Mouse (Mus musculus) adrenal gland, postnatal 25 days (tissue): ENCODE results near the gene Npc1l1. TPM values are rescaled to one million over a fixed set of nuclear protein-coding genes. Genes with fewer than 3 reads are reported as not detected.

Experiments used
- DNase-seq: peaks from one replicate; pipeline ENCODE4 v3.0.0; 2021; ENCODE audit warnings: mixed read lengths
- total RNA-seq: library from RNA; stranded (reverse); gene quantifications from 2 replicates; pipeline ENCODE4 v1.2.3, GENCODE M21; 2021

Npc1l1 gene
- total RNA-seq, 1 experiment from 2014 or later, result not detected

DNA sequence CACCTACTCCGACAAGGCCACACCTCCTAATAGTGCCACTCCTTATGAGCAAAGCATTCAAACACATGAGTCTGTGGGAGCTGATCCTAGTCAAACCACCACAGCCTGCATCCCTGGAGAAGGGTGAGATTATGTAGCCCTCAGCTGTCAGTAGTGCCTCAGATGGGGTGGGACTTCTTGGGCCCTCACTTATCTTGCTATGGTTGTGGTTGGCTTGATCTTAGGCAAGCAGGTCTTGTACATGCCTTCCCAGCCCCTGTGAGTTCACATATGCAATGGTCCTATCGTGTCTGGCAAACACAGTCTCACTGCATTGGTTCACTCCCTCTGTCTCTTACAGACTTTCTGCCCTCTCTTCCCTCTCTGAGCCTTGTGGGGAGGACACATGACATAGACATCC is 22.9 kb downstream of the Npc1l1 start:
- DNase-seq, result no peak

DNA sequence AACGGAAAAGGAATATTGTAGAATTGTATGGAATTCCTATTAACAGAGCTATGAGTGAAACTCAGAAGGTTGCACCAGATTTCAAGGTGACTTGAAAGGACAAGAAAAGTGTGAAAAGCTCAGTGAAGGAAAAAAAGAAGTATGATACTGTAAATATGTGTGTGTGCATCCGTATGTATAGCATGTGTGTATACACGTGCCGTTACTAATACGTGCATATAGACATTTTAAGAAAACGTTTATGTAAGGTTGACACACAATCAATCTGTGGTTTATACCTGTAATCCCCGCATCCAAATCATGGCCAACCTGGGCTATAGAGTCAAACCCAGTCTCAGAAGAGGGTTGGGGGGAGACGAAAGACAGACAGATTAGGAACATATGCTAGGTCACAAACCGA is 29.4 kb downstream of the Npc1l1 start:
- no peak for DNase-seq

DNA sequence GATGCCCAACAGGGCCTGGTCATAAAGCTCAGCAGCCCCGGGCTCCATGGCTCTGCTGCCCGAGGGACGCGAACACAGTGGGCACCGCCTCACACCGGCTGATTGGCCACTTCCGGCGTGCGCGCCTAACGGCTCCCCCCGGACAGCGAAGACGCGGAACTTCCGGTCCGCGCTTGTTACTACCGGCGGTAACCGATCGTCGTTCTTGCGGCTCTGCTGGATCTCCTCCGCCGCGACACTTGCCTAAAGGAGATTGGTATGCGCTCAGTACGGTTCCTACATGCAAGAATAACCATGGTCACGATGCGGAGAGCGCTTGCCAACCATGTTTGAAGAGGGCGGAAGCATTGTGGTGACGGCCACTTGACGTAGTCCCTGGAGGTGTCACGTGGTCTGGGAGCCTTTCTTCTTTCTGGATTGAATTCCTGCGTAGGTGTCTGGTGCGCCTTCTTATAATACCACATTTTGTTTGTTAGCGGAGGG is 29.8 kb downstream of the Npc1l1 start, which contains the start of gene Nudcd3:
Gene Nudcd3, minus strand, starts transcription at position 329 of the 483 bp plus-strand sequence.
- peak; percentile 86 for DNase-seq

DNA sequence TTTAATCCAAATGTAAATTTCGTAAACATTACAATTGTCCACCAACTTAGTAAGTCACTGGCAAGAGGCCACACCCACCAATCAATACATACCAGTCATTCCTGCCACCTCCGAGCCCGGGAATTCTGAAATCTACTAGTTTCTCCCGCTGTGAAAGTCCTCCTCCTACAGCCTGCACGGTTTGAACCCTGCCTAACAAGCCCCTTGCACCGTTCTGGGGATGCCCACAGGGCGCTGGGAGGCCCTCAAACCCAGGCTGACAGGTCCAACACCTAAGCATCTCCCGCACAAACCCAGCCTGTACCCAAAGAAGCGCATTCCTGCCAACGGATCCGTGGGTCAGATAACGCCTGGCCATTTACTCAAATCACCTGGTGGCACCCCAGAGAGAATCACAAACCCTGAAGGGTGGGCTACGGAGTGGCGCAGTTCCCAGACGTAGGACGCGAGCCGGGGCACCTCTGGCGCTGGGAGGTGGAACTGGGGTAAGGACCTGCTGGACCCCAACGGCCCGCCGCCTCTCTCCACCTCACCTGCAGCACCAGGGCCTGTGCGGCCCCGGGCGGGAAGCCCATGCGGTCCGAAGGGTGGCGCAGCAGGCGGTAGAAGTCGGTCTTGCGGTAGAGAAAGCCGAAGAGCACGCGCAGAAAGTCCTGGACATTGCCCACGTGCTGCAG is 30.4 kb downstream of the Npc1l1 start, which contains the start of gene A730071L15Rik:
Gene A730071L15Rik, plus strand, starts transcription at position 620 of the 677 bp plus-strand sequence.
- no peak for DNase-seq

DNA sequence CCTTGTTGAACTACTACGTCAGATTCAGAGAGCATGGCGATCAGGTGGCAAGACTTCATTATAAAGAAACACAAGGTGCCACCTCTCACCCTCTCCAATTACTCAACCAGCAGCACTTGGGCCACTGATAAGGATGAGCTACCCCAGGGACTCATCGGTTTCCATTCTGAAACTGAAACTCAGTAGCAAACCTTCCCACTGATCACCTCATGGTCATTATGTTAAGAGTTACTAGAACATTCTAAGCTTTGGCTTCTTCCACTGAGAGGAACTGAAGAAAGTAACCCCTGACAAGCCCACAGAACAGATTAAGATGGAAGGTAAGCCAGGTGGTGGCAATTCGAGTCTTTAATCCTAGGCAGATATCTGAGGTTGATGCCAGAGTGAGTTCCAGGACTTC is 31.5 kb downstream of the Npc1l1 start:
- DNase-seq, result no peak

DNA sequence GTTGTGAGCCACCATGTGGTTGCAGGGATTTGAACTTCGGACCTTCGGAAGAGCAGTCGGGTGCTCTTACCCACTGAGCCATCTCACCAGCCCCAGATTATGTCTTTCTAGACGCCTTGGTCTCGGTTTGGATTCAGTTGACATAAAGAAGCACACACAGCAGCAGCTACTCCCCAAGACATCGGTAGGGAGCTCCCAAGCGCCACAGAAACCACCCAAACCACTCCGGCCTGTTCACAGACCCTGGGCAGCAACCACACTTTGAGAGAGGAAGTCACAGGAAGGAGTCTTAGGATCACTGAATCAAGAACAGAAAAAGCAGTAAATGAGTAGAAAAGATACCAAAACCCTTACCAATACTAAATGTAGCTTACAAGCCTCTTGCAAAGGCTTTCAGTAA is 33.2 kb downstream of the Npc1l1 start:
- DNase-seq, result no peak

DNA sequence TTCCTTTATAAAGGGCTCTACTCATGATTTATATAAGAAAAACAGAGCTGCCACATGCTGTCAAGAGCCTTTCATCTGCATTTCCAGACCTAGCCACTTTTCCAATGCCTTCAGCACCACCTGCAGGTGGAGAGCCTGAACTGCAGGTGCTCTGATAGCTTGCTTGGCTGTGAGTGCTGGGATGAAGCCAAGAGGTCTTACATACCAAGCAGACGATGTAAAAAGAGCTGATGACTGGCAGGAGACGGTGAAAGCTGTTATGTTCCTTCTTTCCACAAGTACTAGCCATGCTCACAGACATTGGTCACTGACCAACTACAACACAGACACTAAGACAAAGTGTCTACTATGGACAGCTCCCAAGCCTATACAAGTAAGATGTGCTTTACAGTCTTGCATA is 42.1 kb downstream of the Npc1l1 start:
- peak; percentile 82 for DNase-seq

DNA sequence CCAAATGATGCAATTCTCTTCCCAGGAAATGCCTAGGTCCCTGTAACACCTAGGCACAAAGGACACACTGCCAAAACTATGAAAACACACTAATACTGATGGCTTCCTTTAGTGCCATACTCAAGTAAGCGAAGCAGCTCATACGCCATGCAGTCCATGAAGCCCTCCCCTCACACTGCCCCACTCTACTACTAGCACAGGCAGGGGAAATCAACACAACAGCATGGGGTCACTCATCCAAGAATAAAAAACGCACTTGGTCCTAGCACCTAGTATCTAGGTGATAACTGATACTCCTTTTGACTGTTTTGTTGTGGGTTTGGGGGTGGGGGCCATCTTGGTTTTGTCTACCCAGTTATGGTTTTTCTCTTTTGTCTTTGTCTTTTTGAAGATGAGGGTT is 42.5 kb downstream of the Npc1l1 start:
- no peak for DNase-seq

DNA sequence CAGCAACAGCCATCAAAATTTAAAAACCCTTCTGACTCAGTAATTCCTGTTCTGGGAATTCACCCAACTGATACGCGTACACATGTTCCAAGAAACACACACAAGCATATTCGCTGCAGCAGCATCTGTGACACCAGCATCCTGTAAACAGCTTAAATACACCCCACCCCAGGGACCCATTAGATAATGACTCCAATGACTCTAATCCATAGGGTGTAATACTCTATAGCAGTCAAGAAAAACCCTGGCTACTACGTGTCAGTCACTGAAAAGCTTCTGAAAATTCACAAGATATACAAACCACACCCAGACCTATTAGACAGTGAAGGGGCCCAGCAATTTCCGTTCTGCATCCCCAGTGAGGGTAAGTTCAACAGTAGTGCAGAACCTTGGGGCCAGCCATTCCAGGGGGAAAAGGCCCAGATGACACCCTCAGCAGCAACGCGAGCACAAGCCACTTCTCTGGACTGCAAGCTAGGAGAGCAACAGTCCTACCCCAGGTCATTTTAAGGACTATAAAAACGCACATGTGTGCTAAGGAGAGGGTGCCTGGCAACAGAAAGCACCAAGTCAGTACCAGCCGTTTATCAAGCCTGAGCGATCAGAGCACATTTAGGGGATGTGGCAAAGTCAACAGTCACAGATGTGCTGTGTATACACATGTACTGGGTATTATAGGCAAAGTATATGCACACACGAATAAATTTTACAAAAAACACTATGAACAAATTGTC is 45.6 kb downstream of the Npc1l1 start:
- no peak for DNase-seq

DNA sequence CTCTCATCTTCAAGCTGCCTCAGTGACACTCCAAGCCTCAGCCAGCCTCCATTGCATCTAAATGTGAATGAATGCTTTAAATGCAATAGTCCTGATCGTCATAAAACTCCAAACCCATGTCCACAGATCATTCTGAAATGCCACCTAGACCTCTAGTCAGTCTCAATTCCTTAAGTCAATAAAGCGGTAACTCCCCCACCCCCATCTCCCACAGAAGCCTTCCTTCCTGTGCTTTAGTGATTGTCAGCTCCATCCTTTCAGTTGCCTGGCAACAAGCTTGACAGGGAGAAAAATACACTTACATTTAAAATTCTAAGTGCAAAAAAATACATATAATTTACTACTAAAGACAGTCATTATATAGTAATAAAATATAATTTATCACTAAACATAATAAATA is 46.7 kb downstream of the Npc1l1 start:
- DNase-seq, result no peak

DNA sequence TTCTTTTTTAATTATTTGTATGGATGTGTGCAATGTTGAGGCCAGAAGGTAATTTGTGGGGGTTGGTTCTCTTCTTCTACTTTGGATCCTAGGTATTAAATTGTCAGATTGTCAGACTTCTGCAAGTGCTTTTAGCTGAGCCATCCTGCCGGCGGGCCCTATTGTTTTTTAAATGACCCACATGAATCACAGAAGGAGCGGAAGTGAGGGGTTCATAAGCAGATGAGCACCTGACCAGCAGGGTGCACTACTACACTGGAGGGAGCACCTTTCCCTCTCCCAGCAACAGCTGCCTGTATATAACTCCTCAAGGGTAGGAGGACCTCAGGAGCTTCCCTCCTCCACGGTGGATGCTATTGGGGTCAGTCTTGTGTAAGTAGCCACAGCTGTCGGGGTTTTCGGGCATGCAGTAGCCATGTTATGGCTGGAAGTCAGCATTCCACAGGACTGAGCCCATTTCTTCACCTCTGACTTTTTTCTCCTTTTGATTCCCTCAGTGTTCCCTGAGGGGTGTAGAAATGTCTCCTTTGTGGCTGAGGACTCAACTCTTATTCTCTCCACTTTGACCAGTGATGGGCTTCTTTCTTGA is 49.0 kb downstream of the Npc1l1 start:
- DNase-seq, result no peak

DNA sequence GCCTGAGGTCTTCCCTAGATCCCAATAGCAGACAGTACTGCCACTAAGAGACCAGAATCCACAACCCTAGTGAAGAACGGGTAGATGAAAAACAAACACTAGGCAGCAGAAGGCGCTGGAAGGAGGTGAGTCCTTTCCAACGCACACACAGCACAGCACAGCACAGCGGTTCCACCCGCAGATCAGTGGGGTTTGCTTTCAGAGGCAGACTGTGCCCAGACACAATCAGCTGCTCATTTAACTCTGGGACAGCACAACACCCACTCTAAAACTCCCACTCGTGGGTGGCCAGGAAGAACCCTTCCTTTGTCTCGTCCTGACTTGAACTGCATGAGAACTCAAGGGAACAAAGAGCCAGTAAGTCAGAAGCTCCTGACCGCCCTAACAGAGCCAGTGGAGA is 50.7 kb downstream of the Npc1l1 start:
- DNase-seq, result no peak

DNA sequence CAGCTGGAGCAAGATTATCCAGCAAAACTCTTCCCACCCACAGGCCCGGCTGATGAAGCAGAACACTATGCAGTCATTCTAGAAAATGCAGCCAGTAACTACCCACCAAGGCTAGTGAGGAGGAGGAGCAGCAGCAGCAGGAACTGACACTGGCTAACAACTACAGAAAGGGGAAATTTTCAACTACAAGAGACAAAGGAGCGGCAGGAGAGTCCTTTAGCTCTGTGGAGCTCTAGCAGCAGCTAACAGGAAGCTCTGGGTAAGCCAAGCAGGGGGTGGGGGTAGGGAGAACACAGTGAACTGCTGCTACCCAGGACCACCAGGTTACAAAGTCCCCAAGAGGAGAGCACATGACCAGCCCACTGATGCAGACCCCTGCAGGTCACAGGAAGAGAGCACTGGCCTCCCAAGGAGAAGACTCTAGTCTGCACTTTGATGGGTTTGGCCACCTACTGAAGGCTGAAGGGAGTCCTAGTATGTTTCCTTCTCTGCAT is 51.2 kb downstream of the Npc1l1 start:
- no peak for DNase-seq

DNA sequence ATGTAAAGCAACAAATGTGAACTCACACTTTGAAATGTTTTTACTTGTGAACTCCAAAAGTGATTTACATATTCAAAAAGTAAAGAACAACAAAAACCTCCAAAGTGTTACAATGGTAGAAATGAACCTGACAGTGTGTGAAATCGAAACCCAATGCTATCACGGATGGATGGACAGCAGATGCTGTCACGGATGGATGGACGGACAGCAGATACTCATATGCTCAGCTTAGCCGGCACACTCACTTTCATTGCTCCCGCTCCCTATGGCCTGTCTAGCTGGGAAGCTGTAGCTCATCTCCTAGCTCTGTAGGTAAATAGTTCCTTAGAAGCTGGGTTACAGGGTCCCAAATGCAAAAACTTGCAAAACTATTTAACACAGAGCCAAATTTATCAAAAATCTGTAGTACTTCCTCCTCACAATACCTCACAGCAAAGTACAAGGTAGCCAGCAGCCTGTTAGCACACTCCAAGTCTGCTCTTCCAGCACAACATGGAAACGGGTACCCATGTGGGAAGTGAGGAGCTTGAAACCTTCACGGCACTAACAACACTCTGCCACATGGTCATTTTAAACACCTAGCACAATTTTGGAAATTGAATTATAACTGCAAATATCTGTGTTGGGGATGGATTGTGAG is 52.0 kb downstream of the Npc1l1 start:
- no peak for DNase-seq

DNA sequence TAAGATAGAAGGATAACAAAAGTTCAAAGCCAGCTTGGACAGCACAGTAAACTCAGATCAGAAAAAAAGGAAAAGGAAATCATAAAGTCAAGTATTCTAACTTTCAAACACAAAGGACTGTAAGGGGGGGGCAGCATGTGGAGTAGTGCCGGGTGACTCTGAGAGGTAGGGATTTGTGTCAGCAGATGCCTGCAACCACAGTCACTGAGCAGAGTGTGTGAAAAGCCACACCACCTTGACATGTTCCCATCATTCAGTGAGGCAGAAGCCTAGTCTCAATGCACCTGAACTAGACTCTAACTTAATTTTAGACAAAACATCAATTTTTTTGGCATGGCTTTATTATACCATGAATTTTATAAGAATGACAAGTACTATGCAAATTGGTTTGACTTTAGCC is 54.4 kb downstream of the Npc1l1 start:
- no peak for DNase-seq

DNA sequence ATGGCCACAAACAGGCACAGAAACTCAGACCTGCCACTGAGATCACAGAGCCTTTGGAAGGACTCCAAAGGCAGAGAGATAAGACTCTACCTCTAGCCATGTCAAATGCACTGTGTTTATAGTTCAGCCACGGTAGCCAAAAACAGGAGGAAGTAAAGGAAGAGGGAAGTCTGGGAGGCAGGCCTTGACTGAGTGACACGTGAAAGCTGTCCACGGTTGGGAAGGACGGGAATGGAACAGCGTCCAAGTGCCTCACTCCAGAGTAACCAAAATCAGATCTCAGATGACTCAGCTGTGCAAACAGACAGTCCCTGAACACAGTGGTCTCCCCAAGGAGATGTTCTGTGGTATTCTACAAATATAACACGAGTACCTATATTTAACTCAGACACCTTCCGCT is 55.2 kb downstream of the Npc1l1 start:
- peak; percentile 29 for DNase-seq

DNA sequence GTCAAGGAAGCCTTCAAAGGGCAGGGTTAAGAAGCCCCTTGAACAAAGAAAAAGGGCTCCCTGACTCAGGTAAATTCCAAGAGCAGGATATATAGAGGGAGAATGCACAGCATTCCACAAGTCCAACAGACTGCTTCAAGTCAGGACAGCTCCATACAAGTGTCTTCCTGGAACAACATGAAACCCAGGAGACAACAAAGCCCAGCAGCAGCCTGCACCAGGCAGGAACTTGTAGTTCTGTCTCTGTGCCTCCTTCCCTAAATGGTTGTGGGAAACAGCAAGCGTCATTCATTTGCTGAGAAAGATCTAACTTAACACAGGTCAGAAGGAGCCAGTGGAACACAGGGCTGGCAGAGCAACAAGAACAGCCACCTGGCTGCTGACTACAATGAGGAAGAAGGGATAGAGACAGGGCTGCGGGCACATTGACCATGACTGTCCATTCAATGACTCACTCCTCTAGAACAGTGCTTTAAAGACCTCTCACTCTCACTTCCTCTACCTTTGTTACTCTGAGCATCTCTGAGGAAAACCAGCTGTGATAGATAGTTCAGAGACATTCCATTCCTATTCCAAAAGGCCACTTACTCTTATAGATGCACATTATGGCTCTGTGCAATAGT is 60.8 kb downstream of the Npc1l1 start:
- no peak for DNase-seq

DNA sequence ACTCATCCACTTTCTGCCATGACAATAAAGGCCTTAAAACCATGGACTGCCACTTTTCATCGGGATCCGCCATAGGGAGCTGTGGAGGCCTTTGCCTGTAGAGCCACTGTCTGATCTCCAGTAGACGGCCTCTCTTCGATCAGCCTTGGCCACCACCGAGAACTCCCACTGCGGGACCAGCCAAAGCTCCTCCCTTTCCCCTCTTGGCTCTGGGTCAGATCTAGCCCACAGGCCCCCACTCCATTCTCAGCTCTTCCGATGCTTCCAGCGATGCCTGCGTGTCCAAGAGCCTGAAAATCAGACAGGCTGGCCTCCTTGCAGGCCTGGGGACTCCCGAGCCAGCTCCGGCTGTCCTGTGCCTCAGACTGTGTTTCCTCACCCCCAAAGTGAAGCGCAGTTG is 63.6 kb downstream of the Npc1l1 start:
- no peak for DNase-seq

DNA sequence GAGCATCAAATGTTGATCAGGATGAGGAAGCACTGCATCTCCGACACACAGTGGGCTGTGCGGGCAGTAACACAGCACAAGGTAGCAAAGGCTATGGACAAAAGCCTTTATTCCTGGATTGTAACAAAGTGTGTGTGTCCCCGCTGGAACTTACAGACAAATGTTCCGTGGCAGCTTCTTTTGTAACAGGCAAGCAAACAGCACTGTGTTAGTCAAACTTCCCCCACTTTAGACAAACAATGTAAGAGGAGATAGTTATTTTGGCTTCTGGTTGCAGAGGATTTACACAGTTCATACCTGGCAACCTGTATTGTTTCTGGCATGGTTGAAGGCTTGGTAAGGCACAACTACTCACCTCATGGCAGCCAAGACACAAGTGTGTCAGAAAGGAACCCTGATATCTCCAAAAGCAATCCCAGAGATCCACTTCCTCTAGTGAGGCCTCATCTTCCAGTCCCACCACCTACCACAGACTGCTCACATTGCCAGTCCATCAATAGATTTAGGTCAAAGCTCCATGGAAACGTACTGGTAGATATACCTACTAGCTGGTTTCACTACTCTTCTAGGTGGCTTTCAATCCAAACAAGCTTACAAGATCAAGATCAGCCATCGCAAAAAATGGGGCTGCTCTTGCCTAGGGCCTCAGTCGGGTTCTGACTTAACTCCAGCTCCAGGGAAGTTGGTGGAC is 64.4 kb downstream of the Npc1l1 start:
- DNase-seq, result no peak

DNA sequence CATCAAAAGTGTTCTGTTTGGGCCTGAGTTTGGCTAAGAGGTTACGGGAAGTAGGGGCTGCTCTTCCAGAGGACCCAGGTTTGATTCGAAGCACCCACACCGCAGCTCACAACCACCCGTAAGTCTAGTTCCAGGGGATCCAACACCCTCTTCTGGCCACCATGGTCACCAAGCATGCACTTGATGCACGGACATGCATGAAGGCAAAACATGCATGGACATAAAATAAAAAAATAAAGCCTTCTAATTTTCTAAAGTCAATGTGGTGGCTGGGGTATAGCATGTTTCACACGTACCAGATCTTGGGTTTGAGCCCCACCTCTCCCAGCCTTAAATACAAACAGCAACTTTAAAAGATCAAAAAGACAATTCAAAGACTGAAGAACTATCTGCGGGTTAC is 65.2 kb downstream of the Npc1l1 start:
- DNase-seq, result no peak

DNA sequence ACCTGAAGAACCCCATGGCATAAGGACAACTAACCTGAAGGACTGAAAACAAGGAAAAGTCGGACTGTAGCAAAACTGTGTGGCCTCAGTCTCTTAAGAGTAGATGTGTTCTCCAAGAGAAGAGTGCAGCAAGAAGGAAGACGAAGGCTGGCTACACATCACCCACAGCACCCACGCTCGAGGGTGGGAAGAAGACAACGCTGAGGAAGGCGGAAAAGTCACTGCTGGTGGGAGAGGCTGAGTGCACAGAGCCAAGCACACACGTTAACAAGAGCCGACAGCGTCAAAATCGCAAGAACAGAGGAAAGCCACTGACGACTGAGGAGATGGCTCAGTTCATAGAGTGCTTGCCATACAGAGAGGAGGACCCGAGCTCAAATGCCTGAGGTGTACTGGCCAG is 66.2 kb downstream of the Npc1l1 start:
- no peak for DNase-seq

DNA sequence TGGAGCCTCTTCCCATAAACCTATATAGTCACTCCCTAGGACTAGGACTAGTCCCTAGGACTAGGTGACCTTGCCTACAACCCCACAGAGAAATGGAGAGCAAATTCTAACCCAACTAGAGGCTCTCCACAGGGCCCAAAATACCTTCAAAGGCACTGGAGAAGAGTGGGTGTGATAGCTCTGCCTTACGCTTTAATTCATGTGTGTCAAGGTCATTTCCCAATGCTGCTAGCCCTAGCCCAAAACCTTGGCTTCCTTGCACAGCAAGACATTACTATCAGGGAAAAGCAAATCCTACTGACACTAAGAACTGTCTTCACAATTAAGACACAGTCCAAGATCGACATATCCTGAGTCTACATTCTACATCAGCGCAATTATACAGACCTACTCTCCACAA is 66.9 kb downstream of the Npc1l1 start:
- DNase-seq, result no peak
